Mouse (Mus musculus): ENCODE measurements around the gene Gm281. TPM values are rescaled to one million over a fixed set of nuclear protein-coding genes. Genes with fewer than 3 reads are reported as not detected.
"Not testable (repeated sequence)": the region's sequence is repeated elsewhere in the genome, so short reads cannot be mapped to it uniquely, and the experiment has no call there.

Gene Gm281
- polyA plus RNA-seq, 1 experiment = 0.15 TPM

DNA sequence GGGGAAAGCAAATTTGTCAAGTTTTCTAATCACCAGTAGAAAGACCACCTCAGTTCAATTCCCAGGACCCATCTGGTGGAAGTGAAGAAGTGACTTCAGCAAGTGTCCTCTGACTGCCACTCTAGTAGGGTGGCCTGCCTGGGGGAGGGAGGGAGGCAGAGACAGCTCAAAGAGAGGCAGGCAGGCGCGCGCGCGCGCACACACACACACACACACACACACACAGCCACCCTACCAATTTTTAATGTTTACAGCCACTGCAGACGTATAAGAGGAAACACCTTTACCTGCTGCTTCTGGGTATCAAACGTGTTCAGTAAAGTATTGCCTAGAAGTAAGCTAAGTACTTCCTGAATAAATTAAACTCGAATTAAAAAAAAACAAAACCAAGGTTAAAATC lies 45.8 kb upstream of the Gm281 start:
- peak overlapping the region; percentile 99 for H3K4me3 ChIP-seq (ENCODE audit: control insufficient read depth, insufficient read depth, low read length)
- no peak overlapping the region for H3K27ac ChIP-seq (ENCODE audit: control insufficient read depth, insufficient read depth, low read length)
- DNase-seq = peak; percentile 47
- no peaks in the 10 kb centered on the region for H3K36me3 ChIP-seq (ENCODE audit: control insufficient read depth, insufficient read depth, low read length)
- WGBS = 3% methylated on average over 9 of the region's 9 CpGs
- no peaks in the 10 kb centered on the region for H3K27me3 ChIP-seq (ENCODE audit: control insufficient read depth, insufficient read depth, low read length)
- TF ChIP-seq POLR2A (IDR thresholded peaks at IDR 0.05; ENCODE audit: control insufficient read depth, extremely low read depth, insufficient read depth, low read length, poor library complexity) (no peak), CTCF (IDR thresholded peaks at IDR 0.05; ENCODE audit: borderline replicate concordance, control insufficient read depth, extremely low read depth, insufficient read depth, low read length, poor library complexity) (no peak)
- H3K4me1 ChIP-seq (replicated peaks; ENCODE audit: control insufficient read depth, insufficient read depth, low read length) = peaks cover 3% of the 10 kb centered on the region; the same call in 1 of the 2 replicates

DNA sequence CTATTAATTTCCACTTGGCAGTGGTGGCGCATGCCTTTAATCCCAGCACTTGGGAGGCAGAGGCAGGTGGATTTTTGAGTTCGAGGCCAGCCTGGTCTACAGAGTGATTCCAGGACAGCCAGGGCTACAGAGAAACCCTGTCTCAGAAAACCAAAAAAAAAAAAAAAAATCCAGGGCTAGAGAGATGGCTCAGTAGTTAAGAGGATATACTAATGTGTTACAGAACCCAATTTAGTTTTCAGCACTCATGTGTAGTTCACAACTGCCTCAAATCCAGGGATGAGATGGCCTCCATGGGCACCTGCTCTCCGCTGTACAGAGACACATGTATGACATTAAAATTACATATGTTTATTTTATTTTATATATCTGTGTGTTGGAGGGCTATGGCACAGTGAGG lies 37.9 kb upstream of the Gm281 start:
- 97% methylated on average over 3 of the region's 3 CpGs for WGBS
- not testable (repeated sequence) for DNase-seq; H3K27me3 ChIP-seq (ENCODE audit: control insufficient read depth, insufficient read depth, low read length); H3K4me1 ChIP-seq (replicated peaks; ENCODE audit: control insufficient read depth, insufficient read depth, low read length); H3K4me3 ChIP-seq (ENCODE audit: control insufficient read depth, insufficient read depth, low read length); H3K27ac ChIP-seq (ENCODE audit: control insufficient read depth, insufficient read depth, low read length)
- H3K36me3 ChIP-seq (ENCODE audit: control insufficient read depth, insufficient read depth, low read length) = peaks cover 51% of the 10 kb centered on the region

DNA sequence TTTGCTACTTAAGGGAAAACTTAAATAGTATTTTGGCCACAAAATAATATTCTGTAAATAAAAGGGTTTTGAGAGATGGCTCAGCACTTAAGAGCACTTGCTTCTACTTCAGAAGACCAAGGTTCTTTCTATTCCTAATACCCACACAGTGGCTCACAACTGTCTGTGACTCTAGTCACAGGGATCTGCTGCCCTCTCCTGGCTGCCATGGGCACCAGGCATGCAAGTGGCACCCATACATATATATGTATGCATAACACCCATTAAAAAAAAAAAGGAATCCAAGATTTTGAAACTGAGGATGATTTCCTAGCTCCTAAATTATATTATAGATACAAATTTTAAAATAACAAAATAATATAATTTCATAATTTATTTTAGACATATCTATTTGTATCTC lies 36.1 kb upstream of the Gm281 start:
- no peak overlapping the region for H3K4me3 ChIP-seq (ENCODE audit: control insufficient read depth, insufficient read depth, low read length)
- H3K27ac ChIP-seq (ENCODE audit: control insufficient read depth, insufficient read depth, low read length) = no peak overlapping the region
- peak; percentile 61 for DNase-seq
- H3K27me3 ChIP-seq (ENCODE audit: control insufficient read depth, insufficient read depth, low read length) = no peaks in the 10 kb centered on the region
- peaks cover 51% of the 10 kb centered on the region for H3K36me3 ChIP-seq (ENCODE audit: control insufficient read depth, insufficient read depth, low read length)
- no peaks in the 10 kb centered on the region for H3K4me1 ChIP-seq (replicated peaks; ENCODE audit: control insufficient read depth, insufficient read depth, low read length)
- TF ChIP-seq POLR2A (IDR thresholded peaks at IDR 0.05; ENCODE audit: control insufficient read depth, extremely low read depth, insufficient read depth, low read length, poor library complexity) (no peak), CTCF (IDR thresholded peaks at IDR 0.05; ENCODE audit: borderline replicate concordance, control insufficient read depth, extremely low read depth, insufficient read depth, low read length, poor library complexity) (0 out of 2 replicates have a peak, but pooled peaks have one; percentile 37)

DNA sequence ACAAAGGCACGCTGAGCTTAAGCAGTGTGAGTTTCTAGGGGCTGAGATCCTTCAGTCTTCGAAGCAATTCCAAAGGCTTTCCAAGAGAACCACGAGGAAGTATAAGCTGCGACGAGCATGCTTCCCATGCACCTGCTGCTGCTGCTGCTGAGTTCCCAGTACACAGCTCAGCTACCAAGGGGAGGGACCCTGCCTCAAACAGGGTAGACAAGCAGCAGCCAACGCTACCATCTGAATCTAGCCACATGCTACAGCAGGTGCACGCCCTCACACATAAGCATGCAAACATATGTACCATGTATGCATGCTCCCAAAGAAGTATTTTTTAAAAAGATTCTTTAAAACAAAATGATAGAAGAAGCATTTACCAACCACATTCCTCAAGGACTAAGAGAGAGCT lies 34.1 kb upstream of the Gm281 start:
- 98% methylated on average over 7 of the region's 7 CpGs for WGBS
- TF ChIP-seq POLR2A (IDR thresholded peaks at IDR 0.05; ENCODE audit: control insufficient read depth, extremely low read depth, insufficient read depth, low read length, poor library complexity) (no peak), CTCF (IDR thresholded peaks at IDR 0.05; ENCODE audit: borderline replicate concordance, control insufficient read depth, extremely low read depth, insufficient read depth, low read length, poor library complexity) (no peak)
- peaks cover 49% of the 10 kb centered on the region for H3K36me3 ChIP-seq (ENCODE audit: control insufficient read depth, insufficient read depth, low read length)

DNA sequence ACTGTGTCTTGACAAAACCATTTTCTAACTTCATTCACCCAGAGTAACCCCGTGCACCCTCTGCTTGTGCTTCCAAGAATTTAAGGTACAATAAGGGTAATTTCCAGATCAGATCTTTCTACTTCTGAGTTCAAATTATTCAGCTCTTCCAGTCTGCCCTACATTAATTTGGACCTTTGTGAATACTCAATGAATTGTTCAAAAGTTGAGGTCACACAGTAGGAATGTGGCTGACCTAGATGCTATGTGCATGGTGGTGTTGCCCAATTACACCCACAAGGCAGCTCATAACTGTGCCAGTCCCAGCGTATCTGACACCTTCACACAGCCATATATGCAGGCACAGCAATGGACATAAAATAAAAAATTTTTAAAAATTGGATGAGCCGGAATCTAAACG lies 30.4 kb upstream of the Gm281 start:
- H3K27ac ChIP-seq (ENCODE audit: control insufficient read depth, insufficient read depth, low read length) = no peak overlapping the region
- WGBS = 98% methylated on average over 4 of the region's 4 CpGs
- no peaks in the 10 kb centered on the region for H3K4me1 ChIP-seq (replicated peaks; ENCODE audit: control insufficient read depth, insufficient read depth, low read length)
- H3K36me3 ChIP-seq (ENCODE audit: control insufficient read depth, insufficient read depth, low read length) = peaks cover 18% of the 10 kb centered on the region
- no peak for TF ChIP-seq CTCF (IDR thresholded peaks at IDR 0.05; ENCODE audit: borderline replicate concordance, control insufficient read depth, extremely low read depth, insufficient read depth, low read length, poor library complexity)
- TF ChIP-seq POLR2A (IDR thresholded peaks at IDR 0.05; ENCODE audit: control insufficient read depth, extremely low read depth, insufficient read depth, low read length, poor library complexity) = no peak
- no peak overlapping the region for H3K4me3 ChIP-seq (ENCODE audit: control insufficient read depth, insufficient read depth, low read length)
- no peaks in the 10 kb centered on the region for H3K27me3 ChIP-seq (ENCODE audit: control insufficient read depth, insufficient read depth, low read length)
- DNase-seq = no peak

More for the DNA sequence above, 34.1 kb upstream of the Gm281 start:
- DNase-seq = no peak
- no peak overlapping the region for H3K4me3 ChIP-seq (ENCODE audit: control insufficient read depth, insufficient read depth, low read length)
- no peaks in the 10 kb centered on the region for H3K4me1 ChIP-seq (replicated peaks; ENCODE audit: control insufficient read depth, insufficient read depth, low read length)
- no peaks in the 10 kb centered on the region for H3K27me3 ChIP-seq (ENCODE audit: control insufficient read depth, insufficient read depth, low read length)
- no peak overlapping the region for H3K27ac ChIP-seq (ENCODE audit: control insufficient read depth, insufficient read depth, low read length)

DNA sequence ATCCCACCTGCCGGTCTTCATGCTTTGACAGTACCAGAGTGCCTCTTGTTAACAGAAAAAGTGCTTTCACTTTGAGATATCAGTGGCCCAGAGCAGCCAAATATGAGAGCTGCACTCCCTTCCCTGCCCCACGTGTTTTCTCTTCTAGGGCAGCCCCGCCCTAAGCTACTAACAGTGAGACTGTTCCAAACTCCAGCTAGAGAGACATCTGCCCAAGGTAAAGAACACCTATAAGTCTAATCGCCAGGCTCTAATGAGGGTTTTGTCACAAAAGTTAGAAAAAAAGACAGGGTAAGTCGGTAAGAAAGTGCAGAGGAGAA lies 19.7 kb upstream of the Gm281 start:
- Histone ChIP-seq H3K4me3 (ENCODE audit: control insufficient read depth, insufficient read depth, low read length) (no peak overlapping the region), H3K4me1 (replicated peaks; ENCODE audit: control insufficient read depth, insufficient read depth, low read length) (peaks cover 3% of the 10 kb centered on the region; the same call in 1 of the 2 replicates), H3K36me3 (ENCODE audit: control insufficient read depth, insufficient read depth, low read length) (no peaks in the 10 kb centered on the region), H3K27ac (ENCODE audit: control insufficient read depth, insufficient read depth, low read length) (no peak overlapping the region), H3K27me3 (ENCODE audit: control insufficient read depth, insufficient read depth, low read length) (no peaks in the 10 kb centered on the region)
- TF ChIP-seq POLR2A (IDR thresholded peaks at IDR 0.05; ENCODE audit: control insufficient read depth, extremely low read depth, insufficient read depth, low read length, poor library complexity) (no peak), CTCF (IDR thresholded peaks at IDR 0.05; ENCODE audit: borderline replicate concordance, control insufficient read depth, extremely low read depth, insufficient read depth, low read length, poor library complexity) (no peak)
- whole genome bisulfite sequencing = 45% methylated on average over 5 of the region's 5 CpGs
- DNase-seq = no peak

DNA sequence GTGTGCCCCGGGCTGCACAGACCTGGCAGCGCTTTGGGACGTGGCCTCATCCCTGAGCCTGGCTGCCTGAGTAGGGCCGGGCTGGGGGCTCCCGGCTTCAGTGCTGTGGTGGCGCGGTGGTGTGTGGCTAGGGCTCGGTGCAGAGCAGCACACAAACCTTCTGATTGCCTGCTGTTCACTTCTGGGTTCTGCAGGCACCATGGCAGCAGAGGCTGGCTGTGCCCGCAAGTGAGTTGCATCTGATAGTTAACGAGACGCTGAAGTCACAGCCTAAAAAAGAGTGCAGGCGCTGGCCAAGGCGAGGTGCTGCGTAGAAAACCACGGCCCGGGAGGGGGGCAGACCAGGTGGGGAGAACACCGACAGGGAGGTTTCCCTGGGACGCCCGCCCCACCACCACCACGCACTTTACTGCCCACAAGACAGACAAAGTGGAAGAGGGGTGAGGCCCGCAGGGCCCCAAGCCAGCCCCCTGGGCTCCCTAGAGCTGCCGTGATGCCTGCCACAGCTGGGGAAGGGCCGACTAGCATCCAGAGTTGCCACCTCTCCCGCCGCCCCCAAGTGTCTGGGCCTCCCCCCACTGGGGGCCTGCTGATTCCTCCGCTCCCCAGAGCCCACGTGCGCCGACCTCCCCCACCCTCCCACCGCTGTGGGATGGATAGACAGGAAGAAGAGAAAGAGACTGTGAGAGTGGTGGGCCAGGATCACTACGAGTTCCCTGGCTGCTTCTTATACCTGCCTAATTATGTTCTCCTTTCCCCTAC lies 19.2 kb upstream of the Gm281 start:
- Histone ChIP-seq H3K36me3 (ENCODE audit: control insufficient read depth, insufficient read depth, low read length) (no peaks in the 10 kb centered on the region), H3K4me1 (replicated peaks; ENCODE audit: control insufficient read depth, insufficient read depth, low read length) (peaks cover 3% of the 10 kb centered on the region; the same call in 1 of the 2 replicates), H3K4me3 (ENCODE audit: control insufficient read depth, insufficient read depth, low read length) (peak overlapping the region; percentile 42), H3K27ac (ENCODE audit: control insufficient read depth, insufficient read depth, low read length) (no peak overlapping the region), H3K27me3 (ENCODE audit: control insufficient read depth, insufficient read depth, low read length) (no peaks in the 10 kb centered on the region)
- DNase-seq = peak; percentile 2
- TF ChIP-seq POLR2A (IDR thresholded peaks at IDR 0.05; ENCODE audit: control insufficient read depth, extremely low read depth, insufficient read depth, low read length, poor library complexity) (no peak), CTCF (IDR thresholded peaks at IDR 0.05; ENCODE audit: borderline replicate concordance, control insufficient read depth, extremely low read depth, insufficient read depth, low read length, poor library complexity) (no peak)
- 23% methylated on average over 30 of the region's 31 CpGs for WGBS
